Mouse (Mus musculus) WW6 (cell line): ENCODE results near the gene Mcfd2.

Experiments
- DNase-seq: peaks from one replicate; pipeline ENCODE4 v3.0.0-alpha.2; 2013; ENCODE audit warnings: low read depth, low spot score

The Mcfd2 gene

GRCm38 (mm10) chr17:87236725-87237650, 28.7 kb downstream of the Mcfd2 start:
- DNase-seq, result no peak

- no peak for DNase-seq
These were observed 30.7 kb downstream of the Mcfd2 start for GRCm38 (mm10) chr17:87235019-87235418.

- DNase-seq, result no peak
These were observed 37.9 kb downstream of the Mcfd2 start for GRCm38 (mm10) chr17:87227878-87228277.

- no peak for DNase-seq
These were observed 39.6 kb downstream of the Mcfd2 start for GRCm38 (mm10) chr17:87226079-87226640.

- DNase-seq, result no peak
These were observed 40.4 kb downstream of the Mcfd2 start for GRCm38 (mm10) chr17:87225384-87225783.

- DNase-seq, result no peak
These were observed 41.3 kb downstream of the Mcfd2 start for GRCm38 (mm10) chr17:87224461-87224860.

- no peak for DNase-seq
These were observed 46.3 kb downstream of the Mcfd2 start for GRCm38 (mm10) chr17:87219456-87219855.

GRCm38 (mm10) chr17:87214523-87214922, 51.2 kb downstream of the Mcfd2 start:
- DNase-seq, result no peak

GRCm38 (mm10) chr17:87210525-87210924, 55.2 kb downstream of the Mcfd2 start:
- no peak for DNase-seq

- no peak for DNase-seq
These were observed 58.9 kb downstream of the Mcfd2 start for GRCm38 (mm10) chr17:87206885-87207284.
